Mouse (Mus musculus): ENCODE data around the gene Gm10401.
A peak's percentile ranks its signal among the peaks of the same experiment; 100 is the strongest.

Gene Gm10401

DNA sequence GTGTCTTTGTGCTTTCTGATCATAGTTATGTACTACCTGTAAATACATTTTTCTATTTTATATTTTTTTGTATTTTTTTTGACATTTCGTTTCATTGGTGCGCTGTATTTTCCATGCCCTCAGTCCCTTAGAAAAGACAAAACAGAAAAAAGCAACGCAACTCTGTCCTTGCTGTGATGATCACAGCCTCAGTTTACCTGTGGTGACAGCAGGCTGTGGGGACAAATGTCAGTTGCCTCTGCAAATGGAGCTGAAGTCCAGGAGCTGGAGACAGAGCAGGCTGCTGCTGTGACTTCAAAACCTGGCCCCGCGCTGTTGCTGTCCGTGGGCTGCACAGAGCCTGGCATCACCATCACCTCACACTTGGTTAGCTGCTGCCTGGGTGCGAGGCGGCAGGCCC is at the start of gene Gm10401:
Gene Gm10401, minus strand, starts transcription at position 101 of the 400 bp plus-strand sequence.
- DNase-seq, result no peak

DNA sequence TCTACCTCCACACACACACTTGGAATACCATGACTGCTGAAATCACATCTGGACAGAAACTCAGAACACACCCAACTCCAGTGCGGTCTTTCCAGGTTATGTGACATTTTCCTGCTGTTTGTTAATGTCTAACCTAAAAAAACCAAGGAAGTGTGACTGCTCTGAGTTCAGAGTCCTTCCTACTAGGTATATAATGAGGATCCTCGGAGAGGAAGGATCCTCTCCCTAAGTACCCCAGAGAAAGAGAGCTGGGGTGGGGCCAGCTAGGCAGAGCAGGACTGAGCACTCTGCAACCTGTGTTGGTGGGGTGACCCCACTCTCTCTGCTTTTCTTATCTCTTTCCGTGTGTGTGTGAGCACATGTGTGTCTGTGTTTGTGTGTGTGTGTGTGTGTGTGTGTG is 49.3 kb upstream of the Gm10401 start:
- DNase-seq, result no peak

DNA sequence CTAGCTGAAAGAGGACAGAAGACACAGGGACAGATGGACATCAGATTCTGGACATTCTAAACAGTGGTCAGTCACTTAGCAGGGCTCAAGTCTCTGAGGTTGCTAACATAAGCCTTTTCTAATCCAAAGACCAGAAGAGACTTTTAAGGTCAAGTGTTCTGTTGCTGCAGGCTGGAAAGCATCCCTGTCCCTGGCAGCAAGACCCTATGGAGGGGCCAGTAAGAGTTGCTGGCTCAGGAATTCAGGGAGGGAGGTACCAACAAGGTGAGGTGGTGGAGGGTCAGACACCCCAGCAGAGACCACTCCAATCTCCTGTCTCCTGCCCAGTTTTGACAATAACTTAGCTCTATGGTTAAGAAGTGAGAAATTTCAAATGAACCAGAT is 48.6 kb upstream of the Gm10401 start:
- no peak for DNase-seq

DNA sequence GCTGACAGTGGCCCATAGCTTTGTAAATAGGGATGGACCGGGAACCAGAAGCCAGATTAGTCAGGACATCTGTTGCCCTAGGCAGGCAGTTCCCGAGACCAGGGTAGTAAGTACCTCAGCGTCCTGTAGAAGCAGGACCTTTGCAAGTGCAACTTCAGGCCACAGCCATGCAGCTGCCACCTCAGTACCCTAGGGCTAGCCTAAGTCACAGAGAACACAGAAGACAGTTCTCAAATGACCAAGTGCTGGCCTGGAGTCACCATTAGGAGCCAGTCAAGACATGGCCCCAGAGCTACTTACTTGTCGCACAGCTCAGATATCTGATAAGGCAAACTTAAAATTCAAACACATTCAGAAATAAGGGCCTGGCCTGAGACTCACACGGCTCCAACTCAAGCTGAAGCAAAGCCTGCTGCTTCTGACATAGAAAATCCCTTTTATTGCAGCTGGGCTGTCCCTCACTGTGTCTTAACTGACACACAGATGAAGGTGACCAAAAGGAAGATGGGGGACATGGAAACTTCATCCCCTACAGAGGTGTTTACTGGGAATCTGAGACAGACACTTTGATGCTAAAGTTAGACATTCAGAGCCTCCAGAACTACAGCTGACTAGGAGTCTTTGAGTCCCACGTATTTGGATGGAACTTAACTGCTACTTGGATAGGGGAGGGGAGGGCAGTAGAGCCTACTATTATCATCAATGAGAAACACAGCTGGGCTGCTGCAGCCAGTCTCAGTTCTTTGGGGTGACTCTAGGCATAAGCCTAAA is 48.1 kb upstream of the Gm10401 start:
- no peak for DNase-seq

DNA sequence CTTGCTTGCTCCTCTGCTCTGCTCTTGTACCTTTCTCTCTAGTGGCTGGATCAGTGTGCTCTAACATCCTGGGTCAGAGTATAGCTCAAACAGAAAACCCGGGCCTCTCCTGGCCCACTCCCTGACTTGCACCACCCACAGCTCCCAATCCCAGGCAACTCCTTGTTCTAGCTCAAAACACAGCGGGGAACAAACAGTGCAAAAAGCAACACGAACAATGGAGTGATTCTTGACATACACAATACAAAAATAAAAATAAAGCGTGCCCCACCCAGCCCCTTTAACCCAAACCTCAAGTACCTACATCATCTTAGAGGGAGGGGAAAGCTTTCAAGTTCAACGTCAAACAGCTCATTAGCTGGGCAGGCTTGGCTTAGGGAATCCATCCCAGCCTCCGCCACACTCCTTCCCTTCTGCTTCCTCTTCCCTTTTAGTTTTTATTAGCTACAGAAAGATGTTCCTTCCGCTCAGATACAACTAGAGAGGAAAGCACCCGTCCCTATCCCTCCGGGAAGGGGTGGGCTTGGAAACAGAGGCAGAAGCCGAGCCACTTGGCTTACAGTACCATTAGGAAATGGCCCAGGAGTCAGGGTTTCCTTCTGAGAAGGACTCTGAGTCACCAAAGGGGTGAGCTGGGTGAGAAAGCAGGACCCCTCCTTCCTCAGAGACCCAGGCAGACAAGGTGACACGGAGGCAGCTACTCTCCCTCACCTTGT is 47.3 kb upstream of the Gm10401 start:
- no peak for DNase-seq

DNA sequence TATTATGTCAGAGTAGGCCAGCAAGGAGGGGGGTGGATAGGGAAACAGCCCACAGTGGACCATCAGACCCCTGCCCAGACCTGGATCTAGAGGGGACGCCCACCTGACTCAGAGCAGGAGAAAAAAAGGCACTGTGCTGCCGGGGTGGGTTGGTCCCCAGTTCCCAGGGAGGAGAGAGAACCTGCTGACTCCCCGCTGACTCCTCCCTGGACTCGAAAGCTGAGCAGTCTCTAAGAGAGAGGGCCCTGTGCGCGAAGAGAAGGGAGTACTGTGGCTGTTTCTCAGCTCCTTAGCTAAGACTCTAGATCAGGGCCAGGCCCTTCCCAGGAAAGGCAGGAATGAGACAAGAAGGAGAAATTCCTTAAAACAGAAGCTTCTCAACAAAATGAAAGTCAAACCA is 46.4 kb upstream of the Gm10401 start:
- DNase-seq, result no peak

DNA sequence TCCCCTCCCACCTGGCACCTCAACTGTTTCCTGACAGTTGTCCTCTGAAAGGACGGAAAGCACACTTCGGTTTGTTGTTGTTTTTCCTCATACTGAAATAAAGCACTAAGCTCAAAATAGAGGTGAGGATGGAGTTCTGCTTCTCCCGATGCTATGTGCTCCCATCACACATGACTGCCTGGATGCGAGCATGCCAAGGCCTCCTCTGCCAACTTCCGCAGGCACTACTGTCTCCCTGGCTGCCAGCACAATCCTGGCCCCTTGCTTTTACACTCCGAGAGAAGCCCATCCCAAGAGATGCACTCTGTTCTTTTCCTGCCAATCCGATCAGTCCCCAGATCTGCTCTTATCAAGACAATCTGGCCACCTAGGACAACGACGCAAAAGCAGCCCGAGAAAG is 45.5 kb upstream of the Gm10401 start:
- peak; percentile 62 for DNase-seq

DNA sequence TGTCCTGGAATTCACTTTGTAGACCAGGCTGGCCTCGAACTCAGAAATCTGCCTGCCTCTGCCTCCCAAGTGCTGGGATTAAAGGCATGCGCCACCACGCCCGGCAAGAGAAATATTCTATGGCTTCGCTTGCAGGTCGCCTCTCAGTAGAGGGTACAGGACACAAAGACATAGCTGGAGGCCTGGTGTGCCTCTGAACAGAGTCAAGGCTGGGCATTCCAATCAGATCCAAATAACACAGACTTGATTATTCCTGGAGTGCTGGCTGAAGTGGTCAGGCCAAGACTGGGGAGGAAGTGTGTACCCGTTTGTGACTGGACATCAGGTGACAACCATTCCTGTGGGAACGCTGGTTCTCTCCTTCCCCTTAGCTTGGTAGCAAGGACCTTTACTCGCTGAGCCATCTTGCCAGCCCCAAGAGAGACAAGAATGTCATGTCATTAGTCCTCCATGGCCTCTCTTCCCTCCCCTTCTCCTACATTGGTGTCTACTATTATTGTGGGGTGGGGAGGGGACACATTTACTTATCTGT is 44.1 kb upstream of the Gm10401 start:
- DNase-seq, result no peak

DNA sequence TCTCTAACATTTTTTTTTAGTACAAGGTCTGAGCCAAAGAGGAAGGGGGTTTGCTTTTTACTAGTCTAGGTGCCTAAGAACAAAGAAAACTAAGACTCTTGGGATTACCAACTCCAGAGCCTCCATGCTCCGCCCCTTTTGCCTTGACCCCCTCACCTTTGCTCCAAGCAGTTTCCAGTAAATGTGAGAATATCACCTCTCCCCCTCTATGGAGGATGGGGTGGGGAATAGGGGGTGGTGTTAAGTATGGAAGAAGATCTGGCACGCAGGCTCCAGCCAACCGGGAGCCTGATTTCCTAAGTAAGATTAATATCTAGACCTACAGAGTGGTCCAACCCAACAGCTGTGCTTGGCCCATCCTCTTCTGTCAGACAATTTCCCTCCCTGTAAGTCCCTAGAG is 42.6 kb upstream of the Gm10401 start:
- no peak for DNase-seq

DNA sequence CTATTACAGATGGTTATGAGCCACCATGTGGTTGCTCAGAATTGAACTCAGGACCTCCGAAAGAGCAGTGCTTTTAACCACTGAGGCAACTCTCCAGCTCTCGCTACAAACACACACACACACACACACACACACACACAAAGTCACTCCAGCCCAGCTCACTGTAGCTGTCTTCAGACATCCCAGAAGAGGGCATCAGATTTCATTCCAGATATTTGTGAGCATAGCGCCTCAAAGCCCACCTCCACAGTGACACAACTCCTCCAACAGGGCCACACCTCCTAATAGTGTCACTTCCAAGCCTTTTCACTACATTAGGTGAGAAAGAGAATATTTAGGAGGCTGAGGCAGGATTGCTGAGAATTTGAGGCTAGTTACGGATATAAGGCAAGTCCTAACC is 41.0 kb upstream of the Gm10401 start:
- no peak for DNase-seq

DNA sequence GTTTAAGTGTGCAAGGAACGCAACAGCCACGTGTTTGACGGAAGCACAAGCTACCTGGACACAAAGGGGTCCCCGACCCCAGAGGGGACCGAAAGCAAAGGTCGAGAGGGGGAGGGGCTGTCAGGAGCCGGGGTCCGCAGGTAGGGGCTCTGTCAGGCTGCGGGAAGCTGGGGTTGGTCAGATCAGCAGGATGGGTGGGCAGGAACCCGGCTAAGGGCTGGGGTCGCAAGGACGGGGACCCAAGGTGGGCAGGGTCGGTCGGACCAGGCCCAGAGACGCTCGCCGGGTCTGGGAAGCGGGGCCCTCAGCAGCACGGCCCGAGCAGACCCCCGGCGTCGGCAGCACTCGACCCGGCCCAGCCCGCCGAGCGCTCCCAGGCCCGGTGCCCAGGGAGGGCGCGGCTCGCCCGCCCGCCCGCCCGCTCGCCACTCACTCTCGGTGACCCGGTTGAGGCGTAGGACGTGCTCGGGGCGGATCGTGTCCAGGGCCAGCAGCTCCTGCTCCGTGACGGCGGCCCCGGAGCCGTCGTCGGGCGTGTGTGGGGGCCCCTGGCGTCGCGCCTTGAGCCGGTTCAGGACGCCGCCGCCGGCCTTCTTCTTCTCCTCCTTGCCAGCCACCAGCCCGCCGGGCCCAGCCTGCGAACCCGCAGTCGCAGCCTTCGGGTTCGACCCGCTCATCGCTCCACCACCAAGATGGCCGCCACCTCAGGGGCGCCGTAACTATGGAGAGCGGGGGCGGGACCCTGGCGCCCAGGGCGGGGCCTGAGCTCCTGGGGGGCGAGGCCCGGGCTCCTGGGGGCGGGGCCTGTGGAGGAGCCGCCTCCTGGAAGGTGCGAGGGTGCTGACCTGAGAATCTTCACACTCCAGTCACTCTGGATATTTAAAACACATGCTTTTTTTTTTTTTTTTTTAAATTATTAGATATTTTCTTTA is 36.4 kb upstream of the Gm10401 start, which contains the start of gene Unc119b:
Gene Unc119b, minus strand, starts transcription at position 742 of the 932 bp plus-strand sequence.
- DNase-seq, result peak; percentile 86

DNA sequence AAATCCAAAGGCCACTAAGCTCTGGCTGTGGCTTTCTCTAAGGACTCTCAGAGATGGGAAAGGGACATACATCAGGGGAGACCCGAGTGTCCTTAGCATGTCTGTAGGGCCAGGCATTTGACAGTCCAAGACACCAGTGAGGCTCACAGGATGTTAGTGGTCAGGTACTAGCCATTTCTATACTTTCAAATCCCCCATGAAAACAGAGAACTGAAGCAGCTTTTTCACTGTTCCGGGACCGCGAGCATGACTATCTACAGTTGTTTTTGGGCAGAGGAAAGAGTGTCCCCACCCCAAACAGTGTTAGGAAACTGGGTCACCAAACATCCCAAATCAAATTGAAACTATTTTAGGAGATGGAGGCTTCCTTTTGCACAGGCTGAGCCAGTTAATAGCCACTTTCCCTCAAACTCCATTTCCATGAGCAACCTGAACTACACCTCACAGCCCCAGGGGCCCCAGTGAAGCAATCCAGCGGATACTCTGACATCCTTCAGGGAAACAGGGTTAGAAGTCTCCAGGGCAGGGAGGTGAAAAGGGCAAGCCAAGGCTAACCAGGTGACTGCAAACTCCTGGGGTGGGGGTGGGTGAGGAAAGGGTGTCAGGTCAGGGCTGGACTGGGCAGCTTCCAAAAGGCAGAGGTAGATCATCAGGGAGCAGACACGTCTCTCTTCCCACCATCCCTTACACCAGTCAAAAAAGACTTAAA is 35.4 kb upstream of the Gm10401 start:
- DNase-seq, result no peak

DNA sequence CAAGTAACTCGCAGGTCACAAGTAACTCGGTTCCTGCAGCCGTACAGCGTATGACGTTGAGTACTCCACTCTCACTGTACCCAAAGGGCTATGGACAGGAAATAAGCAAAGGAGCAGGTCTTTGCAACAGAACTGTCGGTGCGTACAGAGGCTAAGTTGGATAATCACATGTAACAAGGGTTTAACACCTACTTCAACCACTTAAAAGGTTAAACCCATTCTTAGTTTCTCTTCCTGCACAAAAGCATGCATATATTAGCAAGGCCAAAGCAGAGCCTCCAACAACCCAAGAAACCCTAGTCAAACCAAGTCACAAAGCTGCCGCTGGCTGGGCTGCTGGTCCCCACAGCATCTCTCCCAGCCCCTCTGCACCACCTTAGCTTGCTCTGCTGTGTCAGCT is 34.4 kb upstream of the Gm10401 start:
- no peak for DNase-seq

DNA sequence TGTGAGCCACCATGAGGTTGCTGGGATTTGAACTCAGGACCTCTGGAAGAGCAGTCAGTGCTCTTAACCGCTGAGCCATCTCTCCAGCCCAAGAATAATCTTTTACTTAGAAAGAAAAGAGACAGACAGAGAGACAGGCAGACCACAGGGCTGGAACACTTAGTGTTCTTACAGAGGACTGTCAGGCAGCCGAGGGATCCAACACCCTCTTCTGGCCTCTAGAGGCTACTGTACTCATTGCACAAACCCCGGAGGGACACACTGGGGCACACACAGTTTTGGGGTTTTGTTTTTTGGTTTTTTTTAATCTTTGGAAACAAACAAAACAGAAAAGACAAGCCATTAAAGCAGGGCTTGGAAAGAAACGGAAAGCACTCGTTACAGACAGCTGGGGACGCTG is 31.2 kb upstream of the Gm10401 start:
- DNase-seq, result no peak

DNA sequence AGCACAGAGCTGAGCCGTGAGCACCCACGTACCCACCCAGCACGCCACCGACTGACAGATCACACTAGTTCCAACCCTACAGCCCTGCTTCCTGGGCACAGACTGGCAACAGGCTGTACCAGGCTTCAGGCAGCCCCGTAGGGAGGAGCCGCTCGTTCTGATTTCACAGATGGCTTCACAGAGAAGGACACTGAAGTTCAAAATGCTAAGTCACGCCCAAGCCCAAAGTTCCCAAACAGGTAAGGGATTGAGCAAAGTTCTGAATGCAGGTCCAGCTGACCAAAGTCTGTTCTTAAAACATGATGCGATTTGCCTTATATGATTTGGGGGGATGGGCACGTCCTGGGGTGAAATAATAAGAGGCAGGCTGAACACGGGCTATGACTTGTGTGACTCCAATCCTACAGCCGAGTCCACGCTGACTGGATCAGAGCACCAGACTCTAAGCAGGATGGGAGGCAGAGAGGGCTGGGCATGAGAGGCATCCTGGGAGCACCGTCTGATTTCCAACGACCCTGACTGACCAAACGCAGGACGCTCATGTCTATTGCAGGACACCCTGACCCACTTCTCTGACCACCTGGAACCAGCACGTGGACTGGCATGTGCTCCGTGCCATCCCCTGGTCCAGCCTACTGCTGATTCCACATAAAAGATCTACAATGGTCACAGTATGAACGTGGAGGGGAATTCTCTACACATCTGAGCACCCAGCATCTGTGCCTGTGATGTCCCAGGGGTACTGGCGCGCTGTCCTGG is 29.5 kb upstream of the Gm10401 start:
- DNase-seq, result no peak

DNA sequence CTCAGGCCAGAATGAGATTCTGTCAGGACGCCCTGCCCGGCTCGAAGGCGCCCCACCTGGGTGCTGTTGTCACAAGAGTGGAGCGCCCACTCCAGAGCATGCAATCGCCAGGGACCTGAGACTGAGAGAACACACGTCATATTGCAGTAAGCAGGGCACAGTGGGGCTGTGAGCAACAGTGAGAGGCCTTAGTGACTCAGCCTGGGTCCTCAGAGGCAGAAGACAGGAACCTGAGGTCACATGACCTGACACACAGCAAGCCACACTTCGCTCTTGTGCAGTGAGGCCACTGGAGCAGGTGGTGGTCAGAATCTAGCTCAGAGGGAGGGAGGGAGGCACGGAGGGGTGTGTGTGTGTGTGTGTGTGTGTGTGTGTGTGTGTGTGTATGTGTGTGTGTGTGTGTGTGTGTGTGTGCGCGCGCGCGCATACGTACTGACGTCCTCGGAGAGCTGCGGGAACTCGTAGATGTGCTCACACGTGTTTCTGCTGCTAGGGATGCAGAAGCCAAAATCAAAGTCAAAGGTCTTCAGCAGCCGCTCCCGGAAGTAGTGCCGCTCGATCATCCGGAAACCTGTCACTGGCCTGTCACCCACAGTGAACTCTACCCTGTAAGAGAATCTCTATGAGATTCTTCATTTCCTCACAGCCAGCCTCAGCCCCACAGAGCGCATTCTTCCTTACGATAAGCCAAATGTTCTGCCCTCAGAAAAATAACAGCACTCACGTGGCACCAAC is 28.6 kb upstream of the Gm10401 start:
- DNase-seq, result no peak

DNA sequence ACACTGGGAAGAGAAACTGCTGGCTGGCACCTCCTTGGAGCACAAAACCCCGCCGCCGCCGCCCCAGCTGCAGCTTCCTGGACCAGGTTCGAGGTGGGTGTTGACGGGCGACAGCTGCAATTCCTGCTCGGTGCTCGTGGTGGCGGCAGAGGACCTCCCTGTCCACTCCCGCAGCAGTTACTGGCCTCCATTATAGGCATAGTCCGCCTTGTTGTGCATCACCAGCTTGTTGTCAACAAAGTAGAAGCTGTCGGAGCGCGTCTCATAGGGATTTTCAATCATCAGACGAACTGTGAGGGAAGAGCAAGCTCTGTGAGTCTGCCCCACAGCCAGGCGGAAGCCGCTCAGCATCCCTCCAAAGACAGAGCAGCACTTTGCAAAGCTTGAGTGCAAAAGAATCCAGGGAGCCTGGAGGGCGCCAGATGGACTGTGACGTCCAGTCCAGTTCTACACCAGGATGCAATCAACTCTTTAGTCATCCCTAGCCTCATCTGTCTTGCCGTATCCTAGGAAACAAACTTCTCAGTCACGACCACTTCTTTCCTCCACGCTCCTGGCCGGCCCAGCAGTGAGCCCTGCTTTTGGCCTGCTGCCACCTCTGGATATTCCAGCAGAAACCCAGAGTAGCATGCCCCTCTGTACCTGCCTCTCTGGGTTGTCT is 27.2 kb upstream of the Gm10401 start:
- DNase-seq, result peak; percentile 87

DNA sequence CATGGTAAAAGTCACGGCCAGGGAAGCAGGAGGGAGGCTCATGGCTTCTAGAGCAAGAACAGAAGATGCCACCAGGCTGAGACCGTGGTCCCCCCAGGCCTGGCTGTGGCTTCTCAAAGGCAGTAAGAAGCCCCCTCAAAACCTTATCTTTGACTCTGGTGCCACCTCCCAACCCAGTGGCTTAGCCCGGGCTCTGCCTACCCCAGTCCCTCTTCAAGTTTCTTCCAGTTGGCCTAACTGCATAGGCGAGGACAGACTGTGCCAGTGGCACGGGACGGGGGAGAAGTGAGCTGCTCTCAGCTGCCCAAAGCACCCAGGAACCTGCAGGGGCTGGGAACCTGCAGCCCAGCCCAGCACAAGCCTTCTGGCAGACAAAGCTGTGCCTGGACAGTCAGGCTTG is 26.6 kb upstream of the Gm10401 start:
- DNase-seq, result no peak

DNA sequence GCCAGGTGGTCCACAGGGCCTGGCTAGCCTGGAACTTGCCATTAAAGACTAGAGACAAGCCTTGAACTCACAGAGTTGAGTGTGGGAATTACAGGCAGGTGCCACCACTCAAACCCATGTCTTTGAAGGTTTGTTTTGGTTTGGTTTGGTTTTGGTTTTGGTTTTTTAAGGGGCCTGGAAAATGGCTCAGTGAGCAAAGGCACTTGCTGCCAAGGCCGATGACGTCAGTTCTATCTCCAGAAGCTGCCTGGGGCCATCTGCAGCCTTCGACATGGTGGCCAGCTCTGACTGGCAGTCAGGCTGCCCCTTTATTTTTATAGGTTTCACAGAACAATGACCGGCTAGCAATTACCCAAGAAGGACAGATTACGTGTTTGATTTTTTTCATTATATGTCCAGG is 22.9 kb upstream of the Gm10401 start:
- no peak for DNase-seq

DNA sequence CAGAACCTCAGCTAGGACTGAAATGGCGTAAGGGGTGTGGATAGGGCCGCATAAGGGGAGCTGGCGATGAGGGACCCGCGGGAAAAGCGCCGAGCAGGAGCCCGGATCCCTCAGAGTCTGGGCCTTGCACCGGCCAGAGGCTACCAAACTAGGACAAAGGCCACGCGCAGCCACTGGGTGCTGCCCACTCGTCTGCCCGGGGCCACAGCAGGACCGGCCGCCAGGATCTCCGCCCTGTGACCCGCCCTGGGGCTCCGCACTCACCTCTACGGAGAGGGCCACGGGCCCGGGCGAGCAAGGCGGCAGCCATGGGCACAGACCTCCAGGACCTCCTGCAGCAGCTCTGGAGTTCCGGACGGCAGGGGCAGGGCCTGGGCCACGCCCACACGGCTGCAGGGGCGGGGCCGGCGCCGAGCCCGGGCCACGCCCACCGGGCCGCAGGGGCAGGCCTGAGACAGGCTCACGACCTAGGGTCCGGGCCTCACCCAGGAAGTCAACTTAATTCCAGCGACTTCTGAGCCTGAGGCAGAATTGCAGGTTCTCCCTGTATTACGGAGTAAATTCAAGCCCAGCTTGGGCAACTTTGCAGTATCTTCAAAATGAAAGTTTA is 21.0 kb upstream of the Gm10401 start, which contains the start of gene Acads:
Gene Acads, minus strand, starts transcription at position 386 of the 610 bp plus-strand sequence.
- peak; percentile 79 for DNase-seq
